Mouse (Mus musculus): ENCODE data around the gene Rabep1.
"Not testable (repeated sequence)": the region's sequence is repeated elsewhere in the genome, so short reads cannot be mapped to it uniquely, and the experiment has no call there.

Rabep1 gene

GRCm38 (mm10) chr11:70891616-70892015 lies 47.0 kb downstream of the Rabep1 start:
- DNase-seq (ENCODE audit: low spot score): no peak

- DNase-seq (ENCODE audit: low spot score): no peak
These were observed 53.1 kb downstream of the Rabep1 start for GRCm38 (mm10) chr11:70897680-70898079.

- DNase-seq (ENCODE audit: low spot score): not testable (repeated sequence)
These were observed 53.6 kb downstream of the Rabep1 start for GRCm38 (mm10) chr11:70898182-70898581.

- DNase-seq (ENCODE audit: low spot score): no peak
These were observed 62.1 kb downstream of the Rabep1 start for GRCm38 (mm10) chr11:70906681-70907080.

- no peak for DNase-seq (ENCODE audit: low spot score)
These were observed 66.7 kb downstream of the Rabep1 start for GRCm38 (mm10) chr11:70911323-70911722.

GRCm38 (mm10) chr11:70911920-70912319 lies 67.3 kb downstream of the Rabep1 start:
- DNase-seq (ENCODE audit: low spot score): peak; percentile 8

GRCm38 (mm10) chr11:70917896-70918295 lies 73.3 kb downstream of the Rabep1 start:
- no peak for DNase-seq (ENCODE audit: low spot score)

GRCm38 (mm10) chr11:70919524-70919923 lies 74.9 kb downstream of the Rabep1 start:
- DNase-seq (ENCODE audit: low spot score): no peak

- DNase-seq (ENCODE audit: low spot score): no peak
These were observed 86.9 kb downstream of the Rabep1 start for GRCm38 (mm10) chr11:70931461-70931860.

GRCm38 (mm10) chr11:70935316-70935715 lies 90.7 kb downstream of the Rabep1 start:
- DNase-seq (ENCODE audit: low spot score): no peak

GRCm38 (mm10) chr11:70942596-70942995 lies 98.0 kb downstream of the Rabep1 start:
- no peak for DNase-seq (ENCODE audit: low spot score)

GRCm38 (mm10) chr11:70943651-70944050 lies 99.1 kb downstream of the Rabep1 start:
- no peak for DNase-seq (ENCODE audit: low spot score)

GRCm38 (mm10) chr11:70944935-70945817 lies 100.6 kb downstream of the Rabep1 start:
- DNase-seq (ENCODE audit: low spot score): no peak

GRCm38 (mm10) chr11:70954711-70955110 lies 110.1 kb downstream of the Rabep1 start:
- no peak for DNase-seq (ENCODE audit: low spot score)

- DNase-seq (ENCODE audit: low spot score): no peak
These were observed 116.4 kb downstream of the Rabep1 start for GRCm38 (mm10) chr11:70960786-70961554.

GRCm38 (mm10) chr11:70964222-70964907 lies 119.8 kb downstream of the Rabep1 start:
- DNase-seq (ENCODE audit: low spot score): peak; percentile 26

GRCm38 (mm10) chr11:70969271-70969794 lies 124.8 kb downstream of the Rabep1 start:
- peak; percentile 58 for DNase-seq (ENCODE audit: low spot score)

- peak; percentile 97 for DNase-seq (ENCODE audit: low spot score)
These were observed 125.4 kb downstream of the Rabep1 start, which contains the start of the genes Nup88 and Rpain for GRCm38 (mm10) chr11:70969821-70970559. TSS of gene Nup88 (minus strand) at chr11:70969973. TSS of gene Rpain (plus strand) at chr11:70970213.

GRCm38 (mm10) chr11:70970560-70971540 lies 126.3 kb downstream of the Rabep1 start:
- no peak for DNase-seq (ENCODE audit: low spot score)

- DNase-seq (ENCODE audit: low spot score): no peak
These were observed 128.0 kb downstream of the Rabep1 start for GRCm38 (mm10) chr11:70972586-70972985.

Measured in MN1 (cell line).